Mouse (Mus musculus) limb, embryonic 12.5 days (tissue): ENCODE data around the gene Gm9999. TPM values are rescaled to one million over a fixed set of nuclear protein-coding genes. Genes with fewer than 3 reads are reported as not detected.

Source experiments
- ATAC-seq: fragments of 200-750 bp; cut with Nextera tagmentation; 2 replicates; pipeline ENCODE4 v1.8.0; 2017; ENCODE audit warnings: low read depth, moderate TSS enrichment; ENCODE audit not compliant: insufficient number of reproducible peaks, insufficient read depth, low FRiP score, low TSS enrichment
- H3K27ac ChIP-seq: fragments of 300-500 bp; sonication (generic); 2 replicates; pipeline ENCODE4 v1.5.1; 2016; ENCODE audit warnings: mild to moderate bottlenecking, moderate library complexity
- H3K27me3 ChIP-seq: fragments of 300-500 bp; sonication (generic); 2 replicates; pipeline ENCODE4 v1.6.1; 2016; ENCODE audit warnings: mild to moderate bottlenecking, moderate library complexity
- H3K36me3 ChIP-seq: fragments of 300-500 bp; sonication (generic); 2 replicates; pipeline ENCODE4 v1.6.1; 2016; ENCODE audit warnings: mild to moderate bottlenecking, moderate library complexity
- H3K4me1 ChIP-seq: fragments of 300-500 bp; sonication (generic); replicated peaks from 2 replicates; pipeline ENCODE4 v1.6.1; 2016
- H3K4me2 ChIP-seq: fragments of 300-500 bp; sonication (generic); 2 replicates; pipeline ENCODE4 v1.6.1; 2016; ENCODE audit warnings: mild to moderate bottlenecking, moderate library complexity
- H3K4me3 ChIP-seq: fragments of 300-500 bp; sonication (generic); replicated peaks from 2 replicates; pipeline ENCODE4 v1.5.1; 2016; ENCODE audit warnings: mild to moderate bottlenecking
- H3K9ac ChIP-seq: fragments of 300-500 bp; sonication (generic); replicated peaks from 2 replicates; pipeline ENCODE4 v1.6.1; 2016; ENCODE audit warnings: mild to moderate bottlenecking, moderate library complexity
- H3K9me3 ChIP-seq: fragments of 300-500 bp; sonication (generic); 2 replicates; pipeline ENCODE4 v1.6.1; 2016; ENCODE audit warnings: mild to moderate bottlenecking, moderate library complexity
- WGBS: fragments of 180-500 bp; shearing (Covaris S2); methylation state at CpG from one replicate; pipeline ENCODE4 v1.1.7; 2016; 5-methylcytosine and 5-hydroxymethylcytosine counted together
- polyA plus RNA-seq: library from polyadenylated mRNA; unstranded; fragments of >200 nt; fragmentation: Nextera tagmentation; extraction: Ambion mirVana; gene quantifications from 2 replicates; pipeline ENCODE4 v1.2.1, GENCODE M21; 2016

Gene Gm9999
- polyA plus RNA-seq = not detected in 2 replicates

DNA sequence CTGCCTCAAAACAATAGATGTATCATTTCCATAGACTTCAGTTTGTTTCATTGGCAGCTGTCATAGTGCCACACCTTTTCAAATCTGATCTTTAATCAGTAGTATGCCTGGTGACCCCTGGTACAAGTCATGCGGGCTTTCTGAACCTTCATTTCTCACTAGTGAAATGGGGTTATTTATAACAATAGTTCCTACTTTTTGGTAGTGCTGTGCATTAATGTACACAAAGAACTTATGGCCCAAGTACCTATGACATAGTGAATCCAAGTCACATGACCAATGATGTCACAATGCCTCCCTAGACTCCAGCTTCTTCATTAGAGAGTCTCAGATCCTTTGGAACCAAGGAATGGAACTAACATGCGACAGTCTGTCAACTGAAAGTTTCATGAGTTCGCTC, at the start of gene Gm9999:
Gene Gm9999, plus strand, starts transcription at position 301 of the 400 bp plus-strand sequence.
- Histone ChIP-seq H3K9ac (no peak within 1 kb of the TSS), H3K27ac (no peak within 1 kb of the TSS), H3K36me3 (no peaks in the 10 kb centered on the region), H3K27me3 (no peaks in the 10 kb centered on the region), H3K4me2 (no peak within 1 kb of the TSS), H3K4me3 (no peak within 1 kb of the TSS), H3K9me3 (no peaks in the 10 kb centered on the region), H3K4me1 (peaks cover 12% of the 10 kb centered on the region)
- no peak for ATAC-seq
- 93% methylated on average over 3 of the region's 3 CpGs for WGBS

DNA sequence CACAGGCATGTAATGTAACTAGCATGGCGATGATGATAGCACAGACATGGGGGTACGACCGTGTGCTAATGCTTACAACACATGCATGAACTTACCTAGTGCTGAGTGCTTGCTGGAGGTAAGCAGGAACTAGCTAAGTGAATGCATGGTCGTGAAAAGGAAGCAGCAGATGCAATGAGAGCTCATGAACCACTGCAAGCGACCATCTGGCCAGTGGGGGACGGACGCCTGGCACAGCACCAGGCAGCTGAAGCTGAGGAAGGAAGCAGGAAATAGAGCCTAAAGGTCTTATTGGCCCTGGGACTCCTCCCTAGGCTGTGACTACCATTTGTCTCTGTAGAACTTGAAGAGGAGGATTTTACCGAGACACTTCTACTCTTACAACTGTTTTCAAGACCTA, 48.6 kb upstream of the Gm9999 start:
- Histone ChIP-seq H3K4me3 (no peak overlapping the region), H3K4me1 (no peaks in the 10 kb centered on the region), H3K9ac (no peak overlapping the region), H3K4me2 (no peak overlapping the region), H3K27me3 (no peaks in the 10 kb centered on the region), H3K36me3 (peaks cover 76% of the 10 kb centered on the region), H3K9me3 (no peaks in the 10 kb centered on the region), H3K27ac (no peak overlapping the region)
- no peak for ATAC-seq
- WGBS = 81% methylated on average over 8 of the region's 8 CpGs

DNA sequence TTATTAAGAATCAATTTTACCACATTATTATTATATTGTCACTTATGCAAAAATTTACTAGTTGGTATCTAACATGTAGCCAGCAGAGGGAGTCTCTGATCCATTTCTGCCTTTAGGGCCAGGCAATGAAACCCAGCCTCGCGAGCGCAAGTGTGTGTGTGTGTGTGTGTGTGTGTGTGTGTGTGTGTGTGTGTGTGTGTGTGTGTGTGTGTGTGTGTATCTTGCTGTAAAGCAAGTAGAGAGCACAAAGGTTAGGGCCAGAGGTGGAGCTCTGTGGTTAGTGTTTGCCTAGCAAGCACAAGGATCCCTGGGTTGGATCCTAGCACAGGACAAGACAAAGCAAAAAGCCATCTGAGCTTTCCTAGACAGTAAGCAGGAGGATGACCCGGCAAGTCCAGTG, 47.5 kb upstream of the Gm9999 start:
- 74% methylated on average over 4 of the region's 4 CpGs for WGBS
- H3K36me3 ChIP-seq = peaks cover 79% of the 10 kb centered on the region

DNA sequence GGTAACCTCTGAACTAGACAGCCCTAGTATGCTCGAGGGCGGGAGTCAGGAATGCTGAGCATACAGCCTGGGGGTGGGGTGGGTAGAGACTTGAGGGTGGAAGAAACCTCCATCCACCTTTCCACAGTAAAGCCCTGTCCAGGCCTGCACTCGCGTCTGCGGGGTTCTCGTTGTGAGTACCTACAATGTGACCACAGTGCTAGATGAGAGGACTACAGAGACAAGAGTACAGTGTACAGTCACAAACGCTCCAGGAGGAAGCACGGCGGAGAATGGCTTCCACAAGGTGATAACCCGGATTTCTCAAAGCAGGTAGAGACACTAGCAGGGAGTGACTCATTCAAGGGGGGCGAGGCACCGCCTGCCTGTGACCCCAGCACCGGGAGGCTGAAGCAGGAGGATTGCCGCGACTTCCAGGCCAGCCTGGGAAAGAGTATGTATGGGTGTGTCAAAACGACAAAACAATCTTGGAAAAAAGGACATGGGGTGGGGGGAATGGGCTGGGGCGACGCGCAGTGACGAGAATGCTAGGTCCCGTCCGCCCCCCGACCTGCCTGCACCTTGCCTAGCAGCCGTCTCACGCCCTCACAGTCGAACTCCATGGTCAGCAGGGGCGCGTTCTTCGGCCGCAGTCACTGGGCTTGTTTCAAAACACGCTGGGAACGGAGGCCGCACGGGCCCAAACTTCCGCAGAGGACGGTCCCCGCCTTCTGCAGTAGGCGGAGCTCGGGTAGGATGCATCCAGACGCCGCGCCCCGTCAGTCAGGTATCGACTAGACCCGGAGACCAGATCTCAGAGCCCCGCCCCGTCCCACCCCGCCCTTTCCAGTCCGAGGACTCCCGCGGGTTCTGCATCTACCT, 25.3 kb upstream of the Gm9999 start, which contains the start of gene Uevld:
Gene Uevld, minus strand, starts transcription at position 697 of the 861 bp plus-strand sequence.
- H3K4me1 ChIP-seq = peaks cover 14% of the 10 kb centered on the region
- H3K27ac ChIP-seq = 0 out of 2 replicates have a peak within 1 kb of the TSS, but pooled peaks have one; percentile 23
- WGBS = 2% methylated on average over 51 of the region's 51 CpGs
- peak within 1 kb of the TSS; percentile 75 for H3K9ac ChIP-seq
- peaks cover 24% of the 10 kb centered on the region for H3K36me3 ChIP-seq
- no peaks in the 10 kb centered on the region for H3K9me3 ChIP-seq
- H3K4me2 ChIP-seq = peak within 1 kb of the TSS; percentile 85
- peak; percentile 92 for ATAC-seq
- H3K4me3 ChIP-seq = peak within 1 kb of the TSS; percentile 72
- peaks cover 11% of the 10 kb centered on the region for H3K27me3 ChIP-seq

More for the DNA sequence above, 47.5 kb upstream of the Gm9999 start:
- H3K27me3 ChIP-seq = no peaks in the 10 kb centered on the region
- no peak overlapping the region for H3K9ac ChIP-seq
- no peaks in the 10 kb centered on the region for H3K9me3 ChIP-seq
- H3K4me2 ChIP-seq = no peak overlapping the region
- H3K4me1 ChIP-seq = no peaks in the 10 kb centered on the region
- no peak overlapping the region for H3K27ac ChIP-seq
- no peak for ATAC-seq
- H3K4me3 ChIP-seq = no peak overlapping the region

DNA sequence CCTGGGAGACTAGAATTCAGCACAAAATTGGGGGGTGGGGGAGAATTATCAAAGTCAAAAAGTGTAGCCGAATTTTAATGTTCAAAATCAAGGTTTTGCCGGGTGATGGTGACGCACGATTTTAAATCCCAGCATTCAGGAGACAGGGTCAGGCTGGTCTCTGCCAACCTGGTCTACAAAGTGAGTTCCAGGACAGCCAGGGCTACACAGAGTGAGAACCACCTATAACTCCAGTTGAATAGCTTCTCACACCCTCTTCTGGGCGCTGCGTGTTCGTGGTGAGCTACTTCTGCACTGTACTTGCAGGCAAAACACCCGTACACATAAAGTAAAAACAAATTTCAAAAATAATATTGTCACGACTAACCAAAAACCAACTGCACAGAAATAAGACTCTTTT, 24.5 kb upstream of the Gm9999 start:
- WGBS = 20% methylated on average over 9 of the region's 9 CpGs
- H3K27ac ChIP-seq = no peak overlapping the region
- no peaks in the 10 kb centered on the region for H3K9me3 ChIP-seq
- H3K36me3 ChIP-seq = peaks cover 16% of the 10 kb centered on the region
- peak overlapping the region; percentile 85 for H3K4me2 ChIP-seq
- ATAC-seq = 0 out of 2 replicates have a peak, but pooled peaks have one; percentile 35
- peaks cover 11% of the 10 kb centered on the region for H3K27me3 ChIP-seq
- peak overlapping the region; percentile 75; the same call in 1 of the 2 replicates for H3K9ac ChIP-seq
- peak overlapping the region; percentile 72 for H3K4me3 ChIP-seq
- peaks cover 14% of the 10 kb centered on the region for H3K4me1 ChIP-seq

GRCm38 (mm10) chr7:46960991-46961390, 22.4 kb upstream of the Gm9999 start:
- H3K4me1 ChIP-seq = peaks cover 14% of the 10 kb centered on the region
- no peak overlapping the region for H3K27ac ChIP-seq
- no peak overlapping the region for H3K9ac ChIP-seq
- H3K4me2 ChIP-seq = no peak overlapping the region
- 61% methylated on average over 3 of the region's 3 CpGs for WGBS
- ATAC-seq = no peak
- H3K27me3 ChIP-seq = peaks cover 11% of the 10 kb centered on the region
- no peaks in the 10 kb centered on the region for H3K9me3 ChIP-seq
- H3K36me3 ChIP-seq = no peaks in the 10 kb centered on the region
- H3K4me3 ChIP-seq = no peak overlapping the region

DNA sequence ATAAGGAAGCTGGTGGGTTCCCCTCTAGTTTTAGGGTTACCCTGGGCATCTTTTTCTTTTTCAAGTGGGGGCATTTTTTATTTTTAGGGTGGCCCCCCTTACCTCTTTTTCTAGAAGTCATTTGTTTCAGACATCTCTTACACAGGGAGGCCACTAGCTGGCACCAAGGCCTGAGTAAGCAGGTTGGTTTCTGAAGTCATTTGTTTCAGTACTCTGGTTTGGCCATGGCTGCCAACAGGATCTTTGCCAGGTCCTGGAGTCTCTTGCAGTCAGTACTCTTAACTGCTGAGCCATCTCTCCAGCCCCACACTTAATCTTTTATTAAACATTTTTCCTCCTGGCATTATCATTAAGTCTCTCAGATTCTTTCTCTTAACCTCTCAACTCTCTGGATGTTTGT, 21.2 kb upstream of the Gm9999 start:
- Histone ChIP-seq H3K27me3 (peaks cover 11% of the 10 kb centered on the region), H3K9ac (no peak overlapping the region), H3K36me3 (no peaks in the 10 kb centered on the region), H3K4me2 (no peak overlapping the region), H3K4me1 (peaks cover 12% of the 10 kb centered on the region), H3K4me3 (no peak overlapping the region), H3K9me3 (no peaks in the 10 kb centered on the region), H3K27ac (no peak overlapping the region)
- no peak for ATAC-seq

GRCm38 (mm10) chr7:46962806-46963618, 20.4 kb upstream of the Gm9999 start:
- Histone ChIP-seq H3K4me3 (no peak overlapping the region), H3K27ac (no peak overlapping the region), H3K4me2 (peak overlapping the region; percentile 13; the same call in 1 of the 2 replicates), H3K9ac (no peak overlapping the region), H3K9me3 (no peaks in the 10 kb centered on the region), H3K27me3 (peaks cover 11% of the 10 kb centered on the region), H3K4me1 (peaks cover 4% of the 10 kb centered on the region; the same call in 1 of the 2 replicates), H3K36me3 (no peaks in the 10 kb centered on the region)
- peak; percentile 69 for ATAC-seq
- under 1% methylated on average over 9 of the region's 9 CpGs for WGBS

DNA sequence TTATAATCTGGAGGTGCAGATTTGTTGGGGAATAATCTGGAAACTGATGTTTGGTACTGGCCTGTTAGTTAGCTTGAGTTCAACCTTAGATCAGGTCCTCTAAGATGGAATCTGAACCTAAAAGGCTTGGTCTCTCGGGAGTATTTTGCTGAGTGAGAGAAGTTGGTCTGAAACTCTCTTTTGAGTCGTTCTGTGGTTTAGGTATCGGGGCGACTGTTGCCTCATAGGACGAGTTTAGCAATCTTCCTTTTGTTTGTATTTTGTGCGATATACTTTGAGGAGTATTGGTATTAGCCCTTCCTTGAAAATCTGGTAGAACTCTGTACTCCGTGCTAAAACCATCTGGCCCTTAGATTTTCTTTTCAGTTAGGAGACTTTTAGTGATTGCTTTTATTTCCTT, 19.3 kb upstream of the Gm9999 start:
- no peak for ATAC-seq
- H3K9me3 ChIP-seq = no peaks in the 10 kb centered on the region
- peaks cover 4% of the 10 kb centered on the region; the same call in 1 of the 2 replicates for H3K4me1 ChIP-seq
- no peak overlapping the region for H3K4me3 ChIP-seq
- no peak overlapping the region for H3K9ac ChIP-seq
- H3K4me2 ChIP-seq = no peak overlapping the region
- H3K36me3 ChIP-seq = no peaks in the 10 kb centered on the region
- no peak overlapping the region for H3K27ac ChIP-seq
- H3K27me3 ChIP-seq = peaks cover 11% of the 10 kb centered on the region
- WGBS = 89% methylated on average over 7 of the region's 7 CpGs

GRCm38 (mm10) chr7:46969898-46970297, 13.5 kb upstream of the Gm9999 start:
- Histone ChIP-seq H3K36me3 (no peaks in the 10 kb centered on the region), H3K4me3 (no peak overlapping the region), H3K27me3 (no peaks in the 10 kb centered on the region), H3K4me1 (no peaks in the 10 kb centered on the region), H3K4me2 (no peak overlapping the region), H3K9me3 (peaks cover 12% of the 10 kb centered on the region), H3K27ac (no peak overlapping the region), H3K9ac (no peak overlapping the region)
- ATAC-seq = no peak
- 89% methylated on average over 4 of the region's 4 CpGs for WGBS

DNA sequence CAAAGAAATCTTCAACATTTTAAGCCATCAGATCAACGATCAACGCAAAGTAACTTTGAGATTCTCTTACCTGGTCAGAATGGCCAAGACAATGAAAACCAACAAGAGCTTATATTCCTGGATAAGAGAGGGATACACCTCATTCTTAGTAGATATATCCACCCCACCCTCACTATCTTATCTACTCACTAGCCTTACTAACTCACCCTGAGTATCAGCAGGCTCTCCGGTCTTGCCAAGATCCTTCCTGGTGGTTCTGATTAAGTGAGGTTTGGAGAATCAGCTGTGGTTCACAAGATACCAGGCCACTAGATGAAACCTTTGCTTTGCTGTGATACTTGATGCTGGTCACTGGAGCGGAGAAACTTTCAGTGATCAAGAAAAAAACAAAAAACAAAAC, 8.7 kb upstream of the Gm9999 start:
- Histone ChIP-seq H3K27me3 (no peaks in the 10 kb centered on the region), H3K27ac (no peak overlapping the region), H3K4me2 (no peak overlapping the region), H3K9me3 (peaks cover 12% of the 10 kb centered on the region), H3K4me3 (no peak overlapping the region), H3K9ac (no peak overlapping the region), H3K36me3 (no peaks in the 10 kb centered on the region), H3K4me1 (no peaks in the 10 kb centered on the region)
- WGBS = 98% methylated on average over 4 of the region's 4 CpGs
- ATAC-seq = no peak
